Mouse (Mus musculus) liver, embryonic 12.5 days (tissue): ENCODE results near the gene Tnfaip2. TPM values are rescaled to one million over a fixed set of nuclear protein-coding genes. Genes with fewer than 3 reads are reported as not detected.

Source experiments
- ATAC-seq: fragments of 200-750 bp; cut with Nextera tagmentation; 2 replicates; pipeline ENCODE4 v1.8.0; 2017; ENCODE audit warnings: moderate number of reproducible peaks, mild to moderate bottlenecking, moderate library complexity
- H3K27ac ChIP-seq: fragments of 300-500 bp; sonication (generic); 2 replicates; pipeline ENCODE4 v1.5.1; 2016; ENCODE audit warnings: mild to moderate bottlenecking
- H3K27me3 ChIP-seq: fragments of 300-500 bp; sonication (generic); replicated peaks from 2 replicates; pipeline ENCODE4 v1.6.1; 2016; ENCODE audit warnings: mild to moderate bottlenecking, moderate library complexity
- H3K36me3 ChIP-seq: fragments of 300-500 bp; sonication (generic); 2 replicates; pipeline ENCODE4 v1.6.1; 2016; ENCODE audit warnings: mild to moderate bottlenecking, moderate library complexity
- H3K4me1 ChIP-seq: fragments of 300-500 bp; sonication (generic); 2 replicates; pipeline ENCODE4 v1.6.1; 2016
- H3K4me2 ChIP-seq: fragments of 300-500 bp; sonication (generic); 2 replicates; pipeline ENCODE4 v1.6.1; 2016; ENCODE audit warnings: mild to moderate bottlenecking, moderate library complexity
- H3K4me3 ChIP-seq: fragments of 300-500 bp; sonication (generic); 2 replicates; pipeline ENCODE4 v1.5.1; 2016; ENCODE audit warnings: mild to moderate bottlenecking, moderate library complexity
- H3K9ac ChIP-seq: fragments of 300-500 bp; sonication (generic); 2 replicates; pipeline ENCODE4 v1.6.1; 2016; ENCODE audit warnings: mild to moderate bottlenecking, moderate library complexity
- H3K9me3 ChIP-seq: fragments of 300-500 bp; sonication (generic); replicated peaks from 2 replicates; pipeline ENCODE4 v1.6.1; 2016; ENCODE audit warnings: mild to moderate bottlenecking, moderate library complexity
- WGBS: fragments of 180-500 bp; shearing (Covaris S2); methylation state at CpG from one replicate; pipeline ENCODE4 v1.1.7; 2016; ENCODE audit not compliant: insufficient replicate concordance; 5-methylcytosine and 5-hydroxymethylcytosine counted together
- polyA plus RNA-seq: library from polyadenylated mRNA; unstranded; fragments of >200 nt; fragmentation: Nextera tagmentation; extraction: Ambion mirVana; gene quantifications from 2 replicates; pipeline ENCODE4 v1.2.1, GENCODE M21; 2016

The Tnfaip2 gene
- polyA plus RNA-seq, 1 experiment from 2014 or later, result 88.6 TPM

- 1% methylated on average over 40 of the region's 40 CpGs for WGBS
- no peaks in the 10 kb centered on the region for H3K36me3 ChIP-seq
- peak overlapping the region; percentile 46 for H3K4me3 ChIP-seq
- ATAC-seq, result no peak
- peak overlapping the region; percentile 52 for H3K9ac ChIP-seq
- H3K4me2 ChIP-seq, result peak overlapping the region; percentile 75
- H3K9me3 ChIP-seq, result no peaks in the 10 kb centered on the region
- H3K27me3 ChIP-seq, result peaks cover 80% of the 10 kb centered on the region
- no peak overlapping the region for H3K27ac ChIP-seq
- peaks cover 76% of the 10 kb centered on the region for H3K4me1 ChIP-seq
These were observed 13.0 kb upstream of the Tnfaip2 start for GRCm38 (mm10) chr12:111428961-111429911.

- peaks cover 70% of the 10 kb centered on the region for H3K27me3 ChIP-seq
- 19% methylated on average over 27 of the region's 27 CpGs for WGBS
- H3K9me3 ChIP-seq, result no peaks in the 10 kb centered on the region
- no peaks in the 10 kb centered on the region for H3K36me3 ChIP-seq
- peak overlapping the region; percentile 75 for H3K4me2 ChIP-seq
- H3K4me1 ChIP-seq, result peaks cover 86% of the 10 kb centered on the region
- peak overlapping the region; percentile 31; the same call in 1 of the 2 replicates for H3K27ac ChIP-seq
- peak overlapping the region; percentile 52 for H3K9ac ChIP-seq
- peak overlapping the region; percentile 46 for H3K4me3 ChIP-seq
- ATAC-seq, result no peak
These were observed 12.0 kb upstream of the Tnfaip2 start for GRCm38 (mm10) chr12:111430049-111430867.

- 44% methylated on average over 14 of the region's 14 CpGs for WGBS
- Histone ChIP-seq H3K27ac (peak overlapping the region; percentile 39; the same call in 1 of the 2 replicates), H3K9me3 (no peaks in the 10 kb centered on the region), H3K4me2 (peak overlapping the region; percentile 75), H3K9ac (peak overlapping the region; percentile 28; the same call in 1 of the 2 replicates), H3K36me3 (no peaks in the 10 kb centered on the region), H3K4me3 (no peak overlapping the region), H3K4me1 (peaks cover 88% of the 10 kb centered on the region), H3K27me3 (peaks cover 62% of the 10 kb centered on the region)
- no peak for ATAC-seq
These were observed 11.1 kb upstream of the Tnfaip2 start for GRCm38 (mm10) chr12:111430868-111431817.

GRCm38 (mm10) chr12:111432097-111432496 is 10.2 kb upstream of the Tnfaip2 start:
- Histone ChIP-seq H3K4me2 (no peak overlapping the region), H3K9ac (no peak overlapping the region), H3K4me1 (peaks cover 93% of the 10 kb centered on the region), H3K27ac (peak overlapping the region; percentile 88), H3K36me3 (no peaks in the 10 kb centered on the region), H3K4me3 (no peak overlapping the region), H3K27me3 (peaks cover 52% of the 10 kb centered on the region), H3K9me3 (no peaks in the 10 kb centered on the region)
- 34% methylated on average over 4 of the region's 4 CpGs for WGBS
- no peak for ATAC-seq

GRCm38 (mm10) chr12:111432751-111433331 is 9.4 kb upstream of the Tnfaip2 start:
- Histone ChIP-seq H3K9me3 (no peaks in the 10 kb centered on the region), H3K4me3 (no peak overlapping the region), H3K27ac (peak overlapping the region; percentile 88), H3K36me3 (no peaks in the 10 kb centered on the region), H3K4me1 (peaks cover 100% of the 10 kb centered on the region), H3K27me3 (peaks cover 45% of the 10 kb centered on the region), H3K4me2 (peak overlapping the region; percentile 63; the same call in 1 of the 2 replicates), H3K9ac (peak overlapping the region; percentile 57; the same call in 1 of the 2 replicates)
- WGBS, result 48% methylated on average over 4 of the region's 5 CpGs
- no peak for ATAC-seq

- Histone ChIP-seq H3K4me1 (peaks cover 100% of the 10 kb centered on the region), H3K27ac (peak overlapping the region; percentile 88), H3K4me2 (peak overlapping the region; percentile 63), H3K9me3 (no peaks in the 10 kb centered on the region), H3K36me3 (no peaks in the 10 kb centered on the region), H3K9ac (peak overlapping the region; percentile 57), H3K4me3 (peak overlapping the region; percentile 28), H3K27me3 (peaks cover 31% of the 10 kb centered on the region)
- 56% methylated on average over 7 of the region's 7 CpGs for WGBS
- ATAC-seq, result no peak
These were observed 8.0 kb upstream of the Tnfaip2 start for GRCm38 (mm10) chr12:111434164-111434744.

GRCm38 (mm10) chr12:111434745-111435327 is 7.4 kb upstream of the Tnfaip2 start:
- peaks cover 25% of the 10 kb centered on the region for H3K27me3 ChIP-seq
- H3K9ac ChIP-seq, result peak overlapping the region; percentile 57
- H3K4me1 ChIP-seq, result peaks cover 100% of the 10 kb centered on the region
- H3K27ac ChIP-seq, result peak overlapping the region; percentile 88
- no peaks in the 10 kb centered on the region for H3K36me3 ChIP-seq
- peak overlapping the region; percentile 63 for H3K4me2 ChIP-seq
- no peaks in the 10 kb centered on the region for H3K9me3 ChIP-seq
- WGBS, result 11% methylated on average over 8 of the region's 8 CpGs
- ATAC-seq, result peak; percentile 92
- peak overlapping the region; percentile 28 for H3K4me3 ChIP-seq

GRCm38 (mm10) chr12:111436170-111436569 is 6.1 kb upstream of the Tnfaip2 start:
- H3K9ac ChIP-seq, result 0 out of 2 replicates have a peak overlapping the region, but pooled peaks have one; percentile 12
- no peaks in the 10 kb centered on the region for H3K9me3 ChIP-seq
- H3K4me2 ChIP-seq, result no peak overlapping the region
- H3K36me3 ChIP-seq, result no peaks in the 10 kb centered on the region
- WGBS, result 69% methylated on average over 3 of the region's 3 CpGs
- H3K4me1 ChIP-seq, result peaks cover 94% of the 10 kb centered on the region
- H3K4me3 ChIP-seq, result no peak overlapping the region
- ATAC-seq, result no peak
- H3K27me3 ChIP-seq, result peaks cover 12% of the 10 kb centered on the region
- H3K27ac ChIP-seq, result peak overlapping the region; percentile 71

GRCm38 (mm10) chr12:111436640-111437039 is 5.6 kb upstream of the Tnfaip2 start:
- no peak overlapping the region for H3K4me3 ChIP-seq
- peak overlapping the region; percentile 71 for H3K27ac ChIP-seq
- 0 out of 2 replicates have a peak overlapping the region, but pooled peaks have one; percentile 12 for H3K9ac ChIP-seq
- H3K27me3 ChIP-seq, result peaks cover 11% of the 10 kb centered on the region; the same call in 1 of the 2 replicates
- peaks cover 94% of the 10 kb centered on the region for H3K4me1 ChIP-seq
- 65% methylated on average over 8 of the region's 8 CpGs for WGBS
- no peak for ATAC-seq
- no peak overlapping the region for H3K4me2 ChIP-seq
- no peaks in the 10 kb centered on the region for H3K36me3 ChIP-seq
- H3K9me3 ChIP-seq, result no peaks in the 10 kb centered on the region

GRCm38 (mm10) chr12:111437222-111437900 is 4.9 kb upstream of the Tnfaip2 start:
- H3K4me3 ChIP-seq, result no peak overlapping the region
- no peaks in the 10 kb centered on the region for H3K9me3 ChIP-seq
- H3K27me3 ChIP-seq, result 0 out of 2 replicates have a peak, but pooled peaks cover 7% of the 10 kb centered on the region
- WGBS, result 23% methylated on average over 5 of the region's 5 CpGs
- peak overlapping the region; percentile 71 for H3K27ac ChIP-seq
- no peak overlapping the region for H3K4me2 ChIP-seq
- no peak for ATAC-seq
- peaks cover 94% of the 10 kb centered on the region for H3K4me1 ChIP-seq
- no peaks in the 10 kb centered on the region for H3K36me3 ChIP-seq
- H3K9ac ChIP-seq, result no peak overlapping the region
